Mouse (Mus musculus): ENCODE measurements at regions not wholly inside any gene's neighbourhood (a gene's known extent, or its start where the extent isn't known, plus 50 kb on each side); places are given as distances from the start of the nearest gene placed in this dataset.
"Not testable (repeated sequence)": the region's sequence is repeated elsewhere in the genome, so short reads cannot be mapped to it uniquely, and the experiment has no call there.

- H3K27ac ChIP-seq (replicated peaks; ENCODE audit: low read depth, low read length), result no peak overlapping the region
- H3K4me1 ChIP-seq (ENCODE audit: control insufficient read depth, insufficient read depth, insufficient read length, low read length), result no peaks in the 10 kb centered on the region
- H3K4me3 ChIP-seq (ENCODE audit: insufficient read depth, low read depth, low read length), result no peak overlapping the region
These were observed 371.8 kb upstream of the Dab2 start for GRCm38 (mm10) chr15:5927768-5928167.

GRCm38 (mm10) chr15:5933586-5933985, 366.0 kb upstream of the Dab2 start:
- H3K4me3 ChIP-seq (ENCODE audit: insufficient read depth, low read depth, low read length), result no peak overlapping the region
- no peaks in the 10 kb centered on the region for H3K4me1 ChIP-seq (ENCODE audit: control insufficient read depth, insufficient read depth, insufficient read length, low read length)
- no peak overlapping the region for H3K27ac ChIP-seq (replicated peaks; ENCODE audit: low read depth, low read length)

GRCm38 (mm10) chr15:5940945-5941344, 358.6 kb upstream of the Dab2 start:
- Histone ChIP-seq H3K4me3 (ENCODE audit: insufficient read depth, low read depth, low read length) (no peak overlapping the region), H3K4me1 (ENCODE audit: control insufficient read depth, insufficient read depth, insufficient read length, low read length) (no peaks in the 10 kb centered on the region), H3K27ac (replicated peaks; ENCODE audit: low read depth, low read length) (no peak overlapping the region)

GRCm38 (mm10) chr15:5946650-5947049, 352.9 kb upstream of the Dab2 start:
- Histone ChIP-seq H3K27ac (replicated peaks; ENCODE audit: low read depth, low read length) (no peak overlapping the region), H3K4me1 (ENCODE audit: control insufficient read depth, insufficient read depth, insufficient read length, low read length) (no peaks in the 10 kb centered on the region), H3K4me3 (ENCODE audit: insufficient read depth, low read depth, low read length) (no peak overlapping the region)

GRCm38 (mm10) chr15:5950919-5951318, 348.7 kb upstream of the Dab2 start:
- no peak overlapping the region for H3K4me3 ChIP-seq (ENCODE audit: insufficient read depth, low read depth, low read length)
- H3K27ac ChIP-seq (replicated peaks; ENCODE audit: low read depth, low read length), result no peak overlapping the region
- H3K4me1 ChIP-seq (ENCODE audit: control insufficient read depth, insufficient read depth, insufficient read length, low read length), result no peaks in the 10 kb centered on the region

- H3K4me1 ChIP-seq (ENCODE audit: control insufficient read depth, insufficient read depth, insufficient read length, low read length); H3K27ac ChIP-seq (replicated peaks; ENCODE audit: low read depth, low read length): not testable (repeated sequence)
These were observed 347.9 kb upstream of the Dab2 start for GRCm38 (mm10) chr15:5951661-5952060.

DNA sequence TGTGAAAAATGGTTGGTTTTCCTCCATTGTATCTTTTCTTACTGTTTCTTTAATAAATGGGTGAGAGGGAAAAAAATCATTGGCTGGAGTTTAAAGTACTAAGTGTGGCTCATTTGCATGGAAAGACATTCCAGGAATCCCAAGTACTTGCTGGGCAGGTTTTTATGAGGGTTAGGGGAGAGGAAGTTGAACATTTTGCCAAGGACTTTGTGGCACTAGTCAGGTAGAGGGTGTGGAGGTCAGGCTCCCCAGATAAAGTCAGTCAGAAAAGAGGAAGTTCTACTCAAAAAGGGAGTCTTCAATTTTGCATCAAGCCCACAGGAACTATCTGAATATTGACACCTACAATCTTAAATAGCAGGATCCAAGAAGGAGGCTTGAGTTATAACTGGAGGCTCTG, 346.5 kb upstream of the Dab2 start:
- Histone ChIP-seq H3K27ac (replicated peaks; ENCODE audit: low read depth, low read length) (no peak overlapping the region), H3K4me1 (ENCODE audit: control insufficient read depth, insufficient read depth, insufficient read length, low read length) (no peaks in the 10 kb centered on the region), H3K4me3 (ENCODE audit: insufficient read depth, low read depth, low read length) (no peak overlapping the region)

More at GRCm38 (mm10) chr15:5951661-5952060, 347.9 kb upstream of the Dab2 start:
- H3K4me3 ChIP-seq (ENCODE audit: insufficient read depth, low read depth, low read length), result not testable (repeated sequence)

GRCm38 (mm10) chr15:5991351-5992065, 308.1 kb upstream of the Dab2 start:
- Histone ChIP-seq H3K4me1 (ENCODE audit: control insufficient read depth, insufficient read depth, insufficient read length, low read length) (no peaks in the 10 kb centered on the region), H3K4me3 (ENCODE audit: insufficient read depth, low read depth, low read length) (no peak overlapping the region), H3K27ac (replicated peaks; ENCODE audit: low read depth, low read length) (no peak overlapping the region)

- H3K4me1 ChIP-seq (ENCODE audit: control insufficient read depth, insufficient read depth, insufficient read length, low read length); H3K4me3 ChIP-seq (ENCODE audit: insufficient read depth, low read depth, low read length); H3K27ac ChIP-seq (replicated peaks; ENCODE audit: low read depth, low read length): not testable (repeated sequence)
These were observed 307.4 kb upstream of the Dab2 start for GRCm38 (mm10) chr15:5992146-5992545.

DNA sequence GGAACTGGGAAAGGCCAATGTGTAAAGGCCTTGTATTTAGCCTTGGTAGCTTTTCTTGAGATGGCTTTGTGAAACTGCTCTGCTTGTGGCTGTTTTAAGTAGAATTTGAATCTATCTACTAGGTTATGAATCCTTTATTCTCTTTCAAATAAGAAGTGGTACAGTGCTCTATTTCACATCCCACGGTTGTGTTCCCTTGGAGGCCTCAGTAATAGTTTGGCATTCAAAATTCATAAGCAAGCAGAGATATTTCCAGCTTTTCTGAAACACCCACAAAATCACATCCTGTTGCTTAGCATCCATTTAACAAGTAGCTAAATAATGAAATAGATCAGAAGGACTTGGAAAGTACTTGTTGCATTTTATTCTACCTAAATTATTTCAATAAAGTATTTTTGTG, 298.8 kb upstream of the Dab2 start:
- no peak overlapping the region for H3K4me3 ChIP-seq (ENCODE audit: insufficient read depth, low read depth, low read length)
- H3K4me1 ChIP-seq (ENCODE audit: control insufficient read depth, insufficient read depth, insufficient read length, low read length), result no peaks in the 10 kb centered on the region
- no peak overlapping the region for H3K27ac ChIP-seq (replicated peaks; ENCODE audit: low read depth, low read length)

DNA sequence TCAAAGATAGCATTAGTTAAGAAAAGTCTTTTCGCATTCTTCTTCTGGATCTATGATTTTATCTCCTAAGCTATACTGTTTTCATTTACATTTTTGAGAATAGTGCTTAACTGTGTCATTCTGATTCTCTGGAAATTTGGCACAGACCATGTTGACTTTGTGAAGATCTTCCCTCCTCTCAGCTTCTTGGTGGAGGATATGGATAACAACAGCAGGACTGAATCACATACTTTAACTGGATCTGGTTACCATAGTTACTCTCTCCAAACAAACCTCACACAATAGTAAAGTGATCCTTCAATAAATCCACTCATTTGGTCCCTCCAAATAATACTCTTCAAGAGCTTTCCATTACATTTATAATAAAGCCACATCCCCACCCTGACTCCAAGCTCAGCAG, 298.2 kb upstream of the Dab2 start:
- Histone ChIP-seq H3K27ac (replicated peaks; ENCODE audit: low read depth, low read length) (no peak overlapping the region), H3K4me3 (ENCODE audit: insufficient read depth, low read depth, low read length) (no peak overlapping the region), H3K4me1 (ENCODE audit: control insufficient read depth, insufficient read depth, insufficient read length, low read length) (no peaks in the 10 kb centered on the region)

GRCm38 (mm10) chr15:6014982-6015381, 284.6 kb upstream of the Dab2 start:
- Histone ChIP-seq H3K4me3 (ENCODE audit: insufficient read depth, low read depth, low read length) (no peak overlapping the region), H3K4me1 (ENCODE audit: control insufficient read depth, insufficient read depth, insufficient read length, low read length) (no peaks in the 10 kb centered on the region), H3K27ac (replicated peaks; ENCODE audit: low read depth, low read length) (no peak overlapping the region)

DNA sequence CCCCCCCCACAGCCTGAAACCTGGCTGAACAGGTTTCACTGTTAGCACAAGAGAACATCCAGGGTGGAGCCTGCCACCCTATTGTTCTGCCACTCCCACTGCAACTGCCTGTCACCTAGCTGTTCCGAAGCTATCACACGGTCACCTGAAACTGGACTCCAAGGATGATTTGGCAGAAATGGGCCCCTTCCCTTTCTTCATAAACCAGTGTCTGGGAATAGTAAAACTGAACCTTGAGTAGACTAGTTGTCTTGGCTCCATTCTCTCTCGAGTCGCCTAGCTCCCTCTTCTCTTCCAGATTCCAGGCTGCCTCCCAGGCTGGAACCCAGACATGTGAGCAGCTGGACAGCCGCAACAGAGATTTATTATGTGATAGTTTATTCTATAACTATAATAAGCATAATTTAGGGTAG, 282.9 kb upstream of the Dab2 start:
- Histone ChIP-seq H3K4me1 (ENCODE audit: control insufficient read depth, insufficient read depth, insufficient read length, low read length) (no peaks in the 10 kb centered on the region), H3K27ac (replicated peaks; ENCODE audit: low read depth, low read length) (no peak overlapping the region), H3K4me3 (ENCODE audit: insufficient read depth, low read depth, low read length) (no peak overlapping the region)

DNA sequence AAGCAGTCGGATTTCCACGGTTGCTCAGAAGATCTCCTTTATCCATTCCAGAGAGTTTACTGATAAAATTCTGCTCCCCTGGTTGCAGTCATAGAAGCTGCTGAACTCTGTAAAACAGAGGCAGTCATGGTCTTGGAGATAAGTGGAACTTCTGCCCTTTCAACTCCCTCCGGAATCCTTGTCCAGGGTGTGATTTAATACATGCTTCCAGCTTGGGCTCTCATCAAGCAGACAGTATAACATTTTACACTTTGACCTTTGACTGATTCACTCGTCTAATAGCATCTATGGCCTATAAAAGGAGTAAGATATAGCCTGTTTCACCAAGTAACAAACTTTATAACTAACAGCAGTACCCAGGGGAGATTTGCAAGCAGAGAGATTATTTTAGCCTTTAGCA, 274.0 kb upstream of the Dab2 start:
- H3K4me1 ChIP-seq (ENCODE audit: control insufficient read depth, insufficient read depth, insufficient read length, low read length), result no peaks in the 10 kb centered on the region
- no peak overlapping the region for H3K4me3 ChIP-seq (ENCODE audit: insufficient read depth, low read depth, low read length)
- H3K27ac ChIP-seq (replicated peaks; ENCODE audit: low read depth, low read length), result no peak overlapping the region

DNA sequence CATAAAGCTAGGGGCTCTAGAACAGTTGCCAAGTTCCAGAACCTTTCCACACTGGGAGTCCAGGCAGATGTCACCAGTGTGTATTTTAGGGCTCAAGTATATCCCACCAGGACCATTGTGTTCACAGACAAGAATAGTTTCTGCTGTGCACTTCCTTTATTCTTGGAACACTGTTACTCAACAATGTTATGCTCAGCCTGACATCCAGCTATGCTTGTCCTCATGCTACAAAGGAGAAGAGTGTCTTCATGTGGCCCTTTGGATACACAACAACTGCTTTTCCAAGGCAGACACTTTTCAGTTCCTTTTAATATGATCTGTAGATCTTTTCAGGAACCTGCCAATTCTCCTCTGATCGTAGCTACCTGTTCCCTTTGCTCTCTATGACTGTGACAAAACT, 270.4 kb upstream of the Dab2 start:
- Histone ChIP-seq H3K4me3 (ENCODE audit: insufficient read depth, low read depth, low read length) (no peak overlapping the region), H3K27ac (replicated peaks; ENCODE audit: low read depth, low read length) (no peak overlapping the region), H3K4me1 (ENCODE audit: control insufficient read depth, insufficient read depth, insufficient read length, low read length) (no peaks in the 10 kb centered on the region)

GRCm38 (mm10) chr15:6030396-6030795, 269.2 kb upstream of the Dab2 start:
- Histone ChIP-seq H3K4me3 (ENCODE audit: insufficient read depth, low read depth, low read length) (no peak overlapping the region), H3K4me1 (ENCODE audit: control insufficient read depth, insufficient read depth, insufficient read length, low read length) (no peaks in the 10 kb centered on the region), H3K27ac (replicated peaks; ENCODE audit: low read depth, low read length) (no peak overlapping the region)

All from brown adipose tissue, adult 24 weeks (tissue).